Mouse (Mus musculus) hindbrain, embryonic 13.5 days (tissue): ENCODE results near the gene Itpr1. TPM values are rescaled to one million over a fixed set of nuclear protein-coding genes. Genes with fewer than 3 reads are reported as not detected.

Experiments used
- ATAC-seq: fragments of 200-750 bp; cut with Nextera tagmentation; 2 replicates; pipeline ENCODE4 v1.8.0; 2017; ENCODE audit warnings: moderate TSS enrichment; ENCODE audit not compliant: low FRiP score
- H3K27ac ChIP-seq: fragments of 300-500 bp; sonication (generic); 2 replicates; pipeline ENCODE4 v1.5.1; 2015; ENCODE audit warnings: inconsistent platforms, mild to moderate bottlenecking, moderate library complexity
- H3K27me3 ChIP-seq: fragments of 300-500 bp; sonication (generic); 2 replicates; pipeline ENCODE4 v1.6.1; 2015; ENCODE audit warnings: mild to moderate bottlenecking, inconsistent platforms
- H3K36me3 ChIP-seq: fragments of 300-500 bp; sonication (generic); 2 replicates; pipeline ENCODE4 v1.6.1; 2015; ENCODE audit warnings: mild to moderate bottlenecking, inconsistent platforms
- H3K4me1 ChIP-seq: fragments of 300-500 bp; sonication (generic); replicated peaks from 2 replicates; pipeline ENCODE4 v1.6.1; 2015; ENCODE audit warnings: inconsistent platforms
- H3K4me2 ChIP-seq: fragments of 300-500 bp; sonication (generic); 2 replicates; pipeline ENCODE4 v1.6.1; 2015; ENCODE audit warnings: inconsistent platforms, mild to moderate bottlenecking, moderate library complexity
- H3K4me3 ChIP-seq: fragments of 300-500 bp; sonication (generic); 2 replicates; pipeline ENCODE4 v1.5.1; 2015; ENCODE audit warnings: mild to moderate bottlenecking, inconsistent platforms
- H3K9ac ChIP-seq: fragments of 300-500 bp; sonication (generic); 2 replicates; pipeline ENCODE4 v1.6.1; 2015; ENCODE audit warnings: mild to moderate bottlenecking, inconsistent platforms
- H3K9me3 ChIP-seq: fragments of 300-500 bp; sonication (generic); 2 replicates; pipeline ENCODE4 v1.6.1; 2016; ENCODE audit warnings: inconsistent platforms
- WGBS: fragments of 180-500 bp; shearing (Covaris S2); methylation state at CpG from one replicate; pipeline ENCODE4 v1.1.7; 2015; 5-methylcytosine and 5-hydroxymethylcytosine counted together
- polyA plus RNA-seq: library from polyadenylated mRNA; unstranded; fragments of >200 nt; fragmentation: Nextera tagmentation; extraction: Ambion mirVana; gene quantifications from 2 replicates; pipeline ENCODE4 v1.2.1, GENCODE M21; 2015

Gene Itpr1
- polyA plus RNA-seq, 1 experiment from 2014 or later, result 6.1 TPM

DNA sequence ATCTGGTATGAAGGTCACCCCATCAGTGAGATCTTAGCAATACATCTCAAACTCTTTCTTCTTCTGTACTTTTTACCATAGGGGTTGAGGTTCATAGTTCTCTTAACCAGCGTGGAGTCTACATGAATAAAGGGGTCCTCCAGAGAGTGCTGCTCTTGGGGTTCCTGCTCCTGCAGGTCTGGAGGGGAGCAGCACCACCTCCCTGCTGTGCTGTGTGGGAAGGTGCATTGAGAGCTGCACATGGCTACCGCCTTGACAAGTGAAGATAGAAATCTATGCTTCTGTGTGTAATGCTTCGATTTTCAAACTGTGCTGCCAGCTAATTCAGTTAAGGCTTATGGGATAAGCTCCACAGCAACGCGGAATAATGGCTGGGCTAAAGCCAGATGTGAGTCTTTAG, 130.1 kb downstream of the Itpr1 start:
- H3K27ac ChIP-seq, result no peak overlapping the region
- no peak overlapping the region for H3K4me2 ChIP-seq
- no peak overlapping the region for H3K4me3 ChIP-seq
- no peaks in the 10 kb centered on the region for H3K4me1 ChIP-seq
- no peaks in the 10 kb centered on the region for H3K36me3 ChIP-seq
- H3K9ac ChIP-seq, result no peak overlapping the region
- no peaks in the 10 kb centered on the region for H3K9me3 ChIP-seq
- 86% methylated on average over 5 of the region's 5 CpGs for WGBS
- no peak for ATAC-seq
- no peaks in the 10 kb centered on the region for H3K27me3 ChIP-seq

DNA sequence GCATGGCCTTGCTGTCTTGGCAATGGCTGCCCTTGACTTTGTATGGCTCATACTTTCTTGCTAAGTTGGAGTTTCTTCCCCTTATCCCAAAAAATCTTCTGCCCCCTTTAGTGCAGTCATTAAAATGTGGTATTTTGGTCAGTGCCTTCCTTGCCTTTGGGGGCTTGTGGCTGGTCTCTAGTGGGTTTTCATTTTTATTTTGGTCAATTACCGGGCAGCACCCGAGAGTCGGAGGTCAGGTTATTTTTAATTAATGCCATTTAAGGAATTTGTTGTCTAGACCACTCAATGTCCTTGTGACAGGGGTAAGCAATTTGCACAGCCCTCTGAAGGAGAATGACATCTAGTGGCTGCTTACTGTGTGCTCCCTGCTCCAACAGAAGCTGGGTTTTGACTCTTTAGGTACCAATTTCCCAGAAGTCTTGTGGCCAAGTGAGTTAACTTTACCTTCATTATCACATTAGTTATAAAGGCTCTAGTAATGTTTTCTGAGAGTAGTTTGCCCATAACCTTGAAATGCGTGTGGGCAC, 130.9 kb downstream of the Itpr1 start:
- Histone ChIP-seq H3K9ac (no peak overlapping the region), H3K4me1 (no peaks in the 10 kb centered on the region), H3K4me3 (no peak overlapping the region), H3K9me3 (no peaks in the 10 kb centered on the region), H3K4me2 (no peak overlapping the region), H3K27ac (no peak overlapping the region), H3K27me3 (no peaks in the 10 kb centered on the region), H3K36me3 (no peaks in the 10 kb centered on the region)
- WGBS, result 87% methylated on average over 4 of the region's 4 CpGs
- no peak for ATAC-seq

DNA sequence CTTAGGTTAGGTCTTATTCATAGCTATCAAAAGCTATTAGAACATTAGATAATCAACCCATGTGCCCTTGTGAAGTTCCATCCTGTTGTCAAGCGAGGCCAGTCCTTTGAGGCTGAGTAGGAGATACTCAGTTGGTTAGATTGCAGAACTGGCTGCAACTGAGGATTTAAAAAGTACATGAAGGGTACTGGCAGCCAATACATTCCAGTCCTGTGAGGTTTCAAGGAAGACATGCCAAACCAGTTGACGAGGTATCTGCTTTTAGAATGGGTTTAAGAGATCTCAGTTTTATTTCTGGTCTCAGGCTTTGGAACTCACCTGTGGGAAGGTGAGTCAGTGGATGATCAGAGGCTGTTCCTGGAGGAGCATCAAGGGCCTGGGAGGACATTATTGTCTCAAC, 137.9 kb downstream of the Itpr1 start:
- no peak overlapping the region for H3K4me3 ChIP-seq
- H3K27ac ChIP-seq, result no peak overlapping the region
- 93% methylated on average over 2 of the region's 2 CpGs for WGBS
- no peak for ATAC-seq
- H3K4me1 ChIP-seq, result no peaks in the 10 kb centered on the region
- H3K27me3 ChIP-seq, result no peaks in the 10 kb centered on the region
- no peaks in the 10 kb centered on the region for H3K36me3 ChIP-seq
- H3K9me3 ChIP-seq, result no peaks in the 10 kb centered on the region
- H3K9ac ChIP-seq, result no peak overlapping the region
- H3K4me2 ChIP-seq, result no peak overlapping the region

DNA sequence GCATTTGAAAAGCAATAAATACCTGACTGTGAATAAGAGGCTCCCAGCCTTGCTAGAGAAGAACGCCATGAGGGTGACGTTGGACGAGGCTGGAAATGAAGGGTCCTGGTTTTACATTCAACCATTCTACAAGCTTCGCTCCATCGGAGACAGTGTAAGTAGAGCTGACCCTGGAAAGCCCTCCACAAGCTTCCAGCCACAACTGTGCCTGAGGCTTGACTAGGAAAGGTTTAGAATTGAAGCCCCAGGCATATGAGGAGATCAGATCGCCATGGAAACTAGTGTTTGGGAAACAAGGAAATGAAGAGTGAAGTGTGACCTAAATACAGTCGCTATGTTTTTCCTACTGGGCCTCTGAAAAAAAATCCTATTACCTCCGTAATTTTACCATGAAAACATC, 139.1 kb downstream of the Itpr1 start:
- Histone ChIP-seq H3K9me3 (no peaks in the 10 kb centered on the region), H3K27ac (no peak overlapping the region)
- 77% methylated on average over 8 of the region's 8 CpGs for WGBS

DNA sequence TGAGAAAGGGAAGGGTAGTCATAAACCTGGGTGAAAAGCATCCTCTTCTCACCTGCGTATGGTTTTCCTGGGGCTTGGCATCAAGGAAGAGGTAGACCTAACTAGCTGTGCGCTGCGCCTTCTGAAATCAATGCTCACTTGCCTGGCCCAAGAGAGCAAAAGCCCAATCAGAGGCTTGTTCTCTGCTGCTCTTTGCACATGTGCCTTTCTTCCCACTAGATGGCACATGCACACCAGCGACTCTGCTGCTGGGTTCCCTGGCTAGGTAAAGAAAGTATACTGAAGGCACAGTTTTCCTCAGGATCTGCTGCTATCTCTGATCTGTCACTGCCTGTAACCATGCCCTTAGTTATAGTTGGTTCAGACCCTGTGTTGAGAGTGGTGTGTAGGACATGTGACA, 154.5 kb downstream of the Itpr1 start:
- 86% methylated on average over 4 of the region's 4 CpGs for WGBS
- Histone ChIP-seq H3K9ac (no peak overlapping the region), H3K4me3 (no peak overlapping the region), H3K27ac (no peak overlapping the region), H3K4me1 (no peaks in the 10 kb centered on the region), H3K27me3 (no peaks in the 10 kb centered on the region), H3K9me3 (no peaks in the 10 kb centered on the region), H3K36me3 (0 out of 2 replicates have a peak, but pooled peaks cover 3% of the 10 kb centered on the region), H3K4me2 (no peak overlapping the region)
- ATAC-seq, result no peak

More for the DNA sequence above, 139.1 kb downstream of the Itpr1 start:
- Histone ChIP-seq H3K4me1 (no peaks in the 10 kb centered on the region), H3K27me3 (no peaks in the 10 kb centered on the region), H3K9ac (no peak overlapping the region), H3K36me3 (no peaks in the 10 kb centered on the region), H3K4me2 (no peak overlapping the region), H3K4me3 (no peak overlapping the region)
- no peak for ATAC-seq

DNA sequence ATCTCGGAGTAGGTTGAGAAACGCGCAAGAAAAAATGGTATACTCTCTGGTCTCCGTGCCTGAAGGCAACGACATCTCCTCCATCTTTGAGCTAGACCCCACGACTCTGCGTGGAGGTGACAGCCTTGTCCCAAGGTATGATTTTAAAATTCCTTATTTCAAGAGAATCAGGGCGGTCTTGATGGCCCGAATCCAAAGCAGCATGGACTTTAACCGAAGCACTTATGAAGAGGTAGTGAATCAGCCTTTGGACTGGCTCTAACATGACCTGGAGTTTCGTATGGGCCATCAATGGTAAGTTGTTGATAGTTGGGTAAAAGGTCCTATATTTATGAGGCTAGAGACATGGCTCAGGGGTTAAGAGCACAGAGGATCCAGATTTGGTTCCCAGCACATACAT, 156.1 kb downstream of the Itpr1 start:
- no peak overlapping the region for H3K4me3 ChIP-seq
- H3K4me2 ChIP-seq, result no peak overlapping the region
- no peaks in the 10 kb centered on the region for H3K27me3 ChIP-seq
- no peak overlapping the region for H3K27ac ChIP-seq
- WGBS, result 96% methylated on average over 11 of the region's 11 CpGs
- H3K9me3 ChIP-seq, result no peaks in the 10 kb centered on the region
- ATAC-seq, result no peak
- H3K36me3 ChIP-seq, result 0 out of 2 replicates have a peak, but pooled peaks cover 3% of the 10 kb centered on the region
- H3K9ac ChIP-seq, result no peak overlapping the region
- H3K4me1 ChIP-seq, result no peaks in the 10 kb centered on the region

DNA sequence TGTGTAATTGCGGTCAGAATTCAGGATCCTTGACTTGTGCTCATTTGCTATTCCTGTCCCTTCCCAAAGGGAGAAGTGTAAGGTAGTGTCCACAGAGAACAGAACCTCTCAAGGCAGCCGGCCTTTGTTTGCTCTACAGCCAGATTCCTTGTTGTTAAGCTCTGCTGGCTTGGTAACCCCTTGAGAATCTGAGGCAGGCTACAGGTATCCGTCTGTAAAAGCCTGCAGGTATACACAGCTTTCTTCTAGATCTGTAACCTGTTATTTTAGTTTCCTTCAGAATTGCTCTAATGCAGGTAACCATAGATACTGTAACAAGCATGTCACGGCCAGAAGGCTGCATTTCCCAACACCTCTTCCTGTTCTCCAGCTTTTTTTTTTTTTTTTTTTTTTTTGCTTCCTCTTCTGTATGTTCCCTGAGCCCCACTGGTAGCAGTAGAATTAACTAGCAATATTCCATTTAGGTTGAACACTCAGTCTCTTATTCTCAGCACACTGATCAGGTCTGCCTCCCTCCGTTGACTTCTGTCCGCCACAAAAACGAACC, 158.5 kb downstream of the Itpr1 start:
- H3K27ac ChIP-seq, result no peak overlapping the region
- WGBS, result 91% methylated on average over 7 of the region's 7 CpGs
- H3K4me1 ChIP-seq, result no peaks in the 10 kb centered on the region
- H3K36me3 ChIP-seq, result 0 out of 2 replicates have a peak, but pooled peaks cover 3% of the 10 kb centered on the region
- H3K9me3 ChIP-seq, result no peaks in the 10 kb centered on the region
- ATAC-seq, result no peak
- H3K9ac ChIP-seq, result no peak overlapping the region
- no peak overlapping the region for H3K4me2 ChIP-seq
- H3K27me3 ChIP-seq, result no peaks in the 10 kb centered on the region
- no peak overlapping the region for H3K4me3 ChIP-seq

DNA sequence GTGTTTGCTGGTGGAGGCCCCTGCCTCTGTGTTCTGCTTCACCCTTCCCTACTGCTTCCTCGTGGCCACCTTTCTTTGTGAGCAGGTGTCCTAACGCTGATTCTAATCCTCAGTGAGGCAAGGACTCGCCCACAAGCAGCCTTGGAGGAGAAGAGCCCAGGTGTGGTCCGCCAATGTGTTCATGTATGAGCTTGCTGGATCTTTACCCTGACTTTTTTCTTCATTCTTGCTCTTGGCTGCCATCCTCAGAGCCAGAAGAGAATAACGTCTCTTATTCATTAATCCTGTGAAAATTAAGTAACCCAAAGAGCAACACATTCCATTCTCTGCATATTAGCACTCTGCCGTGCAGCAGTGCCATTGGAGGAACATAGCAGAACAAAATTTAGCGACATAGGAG, 161.1 kb downstream of the Itpr1 start:
- Histone ChIP-seq H3K27me3 (no peaks in the 10 kb centered on the region), H3K4me2 (no peak overlapping the region), H3K9ac (no peak overlapping the region), H3K27ac (no peak overlapping the region), H3K36me3 (0 out of 2 replicates have a peak, but pooled peaks cover 2% of the 10 kb centered on the region), H3K4me1 (no peaks in the 10 kb centered on the region), H3K4me3 (no peak overlapping the region), H3K9me3 (no peaks in the 10 kb centered on the region)
- WGBS, result 83% methylated on average over 7 of the region's 7 CpGs
- ATAC-seq, result no peak

DNA sequence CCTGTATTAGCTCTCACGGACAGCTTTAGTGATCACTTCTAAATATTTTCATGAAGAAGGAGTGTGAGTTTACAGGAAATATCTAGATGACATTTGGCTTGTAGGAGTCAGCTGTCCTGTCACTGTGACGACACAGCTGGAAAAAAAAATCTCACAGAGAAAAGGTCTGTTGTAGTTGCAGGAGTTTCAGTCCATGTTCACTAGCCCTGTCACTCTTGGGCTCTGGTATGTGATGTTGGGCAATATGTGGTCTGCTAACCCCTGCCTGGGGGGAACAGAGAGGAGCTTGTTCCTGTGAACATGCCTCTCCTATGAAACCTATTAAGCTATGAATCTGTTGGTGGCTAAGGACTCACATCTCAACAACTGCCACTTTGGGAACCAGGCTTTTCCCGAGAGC, 166.1 kb downstream of the Itpr1 start:
- peaks cover 14% of the 10 kb centered on the region for H3K36me3 ChIP-seq
- no peak overlapping the region for H3K27ac ChIP-seq
- no peaks in the 10 kb centered on the region for H3K4me1 ChIP-seq
- no peak overlapping the region for H3K9ac ChIP-seq
- ATAC-seq, result no peak
- no peak overlapping the region for H3K4me2 ChIP-seq
- no peak overlapping the region for H3K4me3 ChIP-seq
- no peaks in the 10 kb centered on the region for H3K9me3 ChIP-seq
- 94% methylated on average over 3 of the region's 3 CpGs for WGBS
- H3K27me3 ChIP-seq, result no peaks in the 10 kb centered on the region

DNA sequence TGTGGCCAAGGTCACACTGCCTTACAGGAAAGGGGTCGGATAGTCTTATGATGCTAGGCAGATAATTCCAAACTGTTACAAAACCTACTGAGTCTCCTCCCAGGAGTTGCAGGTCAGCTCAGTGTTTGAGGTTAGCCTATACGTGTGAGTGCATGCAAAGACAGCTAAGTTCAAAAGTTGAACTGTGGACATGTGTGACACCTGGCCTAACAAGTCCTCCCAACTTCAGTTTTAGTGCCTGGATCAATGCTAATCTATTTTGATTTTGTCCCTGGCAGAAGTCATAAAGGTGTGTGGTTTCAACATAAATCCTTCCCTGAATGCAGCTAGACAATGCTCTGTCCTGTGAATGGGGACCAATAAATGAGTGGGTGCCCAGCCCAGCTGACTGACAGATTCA, 167.3 kb downstream of the Itpr1 start:
- Histone ChIP-seq H3K4me2 (no peak overlapping the region), H3K4me3 (no peak overlapping the region), H3K9ac (no peak overlapping the region), H3K9me3 (no peaks in the 10 kb centered on the region), H3K27me3 (no peaks in the 10 kb centered on the region), H3K36me3 (peaks cover 14% of the 10 kb centered on the region), H3K4me1 (no peaks in the 10 kb centered on the region), H3K27ac (no peak overlapping the region)
- WGBS, result 85% methylated on average over 2 of the region's 2 CpGs
- ATAC-seq, result no peak

DNA sequence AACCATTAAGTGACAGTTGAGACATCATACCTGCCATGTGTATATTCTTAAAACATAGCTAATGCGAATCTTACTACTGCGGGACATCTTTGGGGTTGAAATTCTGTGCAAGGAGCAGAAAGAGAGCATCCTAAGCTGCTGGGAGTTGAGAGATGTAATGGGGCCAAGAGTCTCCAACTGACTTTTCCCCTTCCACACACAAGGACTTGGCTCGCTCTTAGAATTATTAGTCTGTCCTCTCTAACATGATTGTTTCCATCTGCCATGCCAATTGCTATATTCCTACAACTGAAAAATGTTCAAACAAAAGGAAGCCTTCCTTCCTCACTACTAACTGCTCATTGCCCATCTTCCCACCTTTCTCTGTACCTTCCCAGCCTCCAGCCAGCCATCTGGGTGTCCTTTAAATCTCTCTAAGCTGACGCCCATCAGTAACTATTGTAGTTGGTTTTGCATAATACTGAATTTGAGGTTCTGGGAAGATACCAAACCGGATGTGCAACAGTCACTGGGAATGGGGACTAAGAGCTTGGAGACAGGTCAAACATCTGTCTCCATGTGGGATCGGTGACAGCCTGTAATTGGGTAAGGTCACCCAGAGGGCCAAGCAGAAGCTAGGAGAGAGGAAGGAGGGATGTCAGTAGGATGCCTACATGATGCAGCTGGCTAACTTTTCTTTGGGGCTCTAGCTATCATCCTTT, 177.9 kb downstream of the Itpr1 start:
- no peaks in the 10 kb centered on the region for H3K4me1 ChIP-seq
- H3K9me3 ChIP-seq, result no peaks in the 10 kb centered on the region
- no peaks in the 10 kb centered on the region for H3K27me3 ChIP-seq
- no peak overlapping the region for H3K27ac ChIP-seq
- H3K9ac ChIP-seq, result no peak overlapping the region
- peaks cover 8% of the 10 kb centered on the region; the same call in 1 of the 2 replicates for H3K36me3 ChIP-seq
- no peak for ATAC-seq
- no peak overlapping the region for H3K4me2 ChIP-seq
- WGBS, result 91% methylated on average over 6 of the region's 6 CpGs
- H3K4me3 ChIP-seq, result no peak overlapping the region

DNA sequence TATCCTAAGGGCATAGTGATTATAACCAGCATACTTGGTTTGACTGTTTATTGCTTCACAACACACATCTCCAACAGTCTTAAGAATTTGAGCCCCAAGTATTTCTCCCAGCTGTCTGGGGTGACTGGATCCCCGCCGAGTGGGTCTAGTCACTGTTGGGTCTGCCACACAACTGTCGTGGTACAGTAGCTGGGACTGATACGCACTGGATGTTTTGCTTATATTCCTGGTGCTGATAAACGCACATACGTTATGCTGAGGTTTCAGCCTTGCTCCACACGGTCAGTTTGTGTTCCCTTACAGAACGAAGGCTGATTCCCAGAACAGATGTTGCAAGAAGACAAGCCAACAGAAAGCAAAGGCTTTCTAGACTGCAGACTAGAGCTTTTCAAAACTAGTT, 180.2 kb downstream of the Itpr1 start:
- no peaks in the 10 kb centered on the region for H3K9me3 ChIP-seq
- H3K36me3 ChIP-seq, result peaks cover 17% of the 10 kb centered on the region
- no peak overlapping the region for H3K9ac ChIP-seq
- WGBS, result 97% methylated on average over 8 of the region's 8 CpGs
- ATAC-seq, result no peak
- no peaks in the 10 kb centered on the region for H3K4me1 ChIP-seq
- H3K4me3 ChIP-seq, result no peak overlapping the region
- no peak overlapping the region for H3K27ac ChIP-seq
- no peak overlapping the region for H3K4me2 ChIP-seq
- H3K27me3 ChIP-seq, result no peaks in the 10 kb centered on the region

DNA sequence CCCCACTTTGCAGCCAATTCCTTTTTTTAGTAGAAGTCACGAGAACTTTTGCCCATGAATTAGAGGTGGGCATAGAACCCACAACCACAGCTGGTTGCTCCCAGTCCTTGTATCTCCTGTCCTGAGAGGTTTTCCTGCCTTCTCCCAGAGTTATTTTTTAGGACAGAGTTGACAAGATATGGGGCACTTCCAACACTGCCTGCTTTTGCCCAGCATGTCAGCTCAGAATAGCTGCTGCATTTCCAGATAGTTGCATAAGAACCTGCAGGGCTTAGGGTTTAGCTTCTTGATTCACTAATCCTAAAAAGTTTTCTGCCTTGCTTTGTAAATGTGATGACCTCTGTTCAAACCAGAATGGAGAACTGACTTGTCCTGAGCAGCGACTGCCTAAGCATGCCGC, 185.1 kb downstream of the Itpr1 start:
- WGBS, result 87% methylated on average over 3 of the region's 3 CpGs
- Histone ChIP-seq H3K27me3 (no peaks in the 10 kb centered on the region), H3K4me1 (no peaks in the 10 kb centered on the region), H3K27ac (no peak overlapping the region), H3K4me2 (no peak overlapping the region), H3K9ac (no peak overlapping the region), H3K9me3 (no peaks in the 10 kb centered on the region), H3K36me3 (peaks cover 17% of the 10 kb centered on the region), H3K4me3 (no peak overlapping the region)
- no peak for ATAC-seq
